Mouse (Mus musculus) lung, postnatal 36 days (tissue): ENCODE measurements at regions not wholly inside any gene's neighbourhood (a gene's known extent, or its start where the extent isn't known, plus 50 kb on each side); places are given as distances from the start of the nearest gene placed in this dataset.

Source experiments
- DNase-seq: peaks from one replicate; pipeline ENCODE4 v3.0.0; 2022; ENCODE audit warnings: mixed read lengths

DNA sequence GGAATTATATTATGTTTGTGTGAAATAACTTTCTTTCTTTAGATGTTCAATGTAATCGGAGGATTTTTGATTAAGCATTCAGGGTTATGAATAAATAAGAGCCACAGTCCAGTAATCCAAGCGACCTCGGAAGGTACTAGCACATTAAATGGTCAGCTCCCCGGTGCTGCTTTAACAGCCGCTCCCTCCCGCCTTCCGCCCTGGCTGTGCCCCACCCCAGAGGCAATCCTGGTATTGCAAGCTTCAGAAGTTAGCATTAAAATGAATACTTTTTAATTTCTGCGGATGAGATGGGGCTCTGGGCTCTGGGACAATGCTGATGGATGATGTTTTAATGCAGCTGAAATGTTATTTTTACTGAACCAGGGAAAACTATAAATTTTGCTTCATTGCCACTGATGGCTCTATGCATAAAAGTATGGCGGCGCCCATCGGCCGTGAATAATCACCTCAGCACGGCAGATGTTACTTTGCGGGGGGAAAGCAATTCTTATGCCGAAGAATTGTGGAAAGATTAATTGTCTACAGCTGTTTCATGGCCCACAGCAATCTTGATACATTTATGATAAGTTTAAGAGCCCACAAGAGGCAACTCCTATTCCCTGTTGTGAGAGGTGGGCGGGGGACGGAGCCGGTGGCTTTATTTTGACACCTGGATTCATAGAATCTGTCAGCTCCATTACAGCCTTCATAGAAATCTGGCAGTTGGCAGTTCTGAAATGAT is 136.5 kb downstream of the Gpat3 start:
- DNase-seq, result no peak

DNA sequence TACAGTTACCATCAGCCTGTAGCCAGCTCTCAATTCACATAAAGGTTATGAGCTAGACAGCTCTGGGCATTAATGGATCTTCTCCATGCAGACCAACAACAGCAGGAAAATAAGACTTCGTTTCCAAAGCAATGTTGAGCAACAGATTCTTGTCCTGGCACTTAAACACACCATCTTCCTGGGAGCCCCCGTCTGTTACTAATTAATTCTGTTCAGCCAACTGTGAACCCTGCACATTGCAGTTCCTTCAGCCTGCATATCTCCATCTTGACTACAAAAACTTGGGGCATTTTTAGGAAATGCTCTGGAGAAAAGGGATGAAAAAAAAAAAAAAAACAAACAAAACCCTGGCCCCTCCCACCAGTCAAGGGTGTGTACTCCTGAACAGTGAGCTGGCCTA is 131.2 kb downstream of the Gpat3 start:
- DNase-seq, result no peak

GRCm38 (mm10) chr5:100951210-100951609 is 105.7 kb downstream of the Gpat3 start:
- DNase-seq, result no peak
